Mouse (Mus musculus) ovary, adult 18-20 months (tissue): ENCODE results near the gene Gm48552.

Experiments used
- DNase-seq: peaks from one replicate; pipeline ENCODE4 v3.0.0; 2022; ENCODE audit warnings: low spot score, mixed read lengths

The Gm48552 gene

DNA sequence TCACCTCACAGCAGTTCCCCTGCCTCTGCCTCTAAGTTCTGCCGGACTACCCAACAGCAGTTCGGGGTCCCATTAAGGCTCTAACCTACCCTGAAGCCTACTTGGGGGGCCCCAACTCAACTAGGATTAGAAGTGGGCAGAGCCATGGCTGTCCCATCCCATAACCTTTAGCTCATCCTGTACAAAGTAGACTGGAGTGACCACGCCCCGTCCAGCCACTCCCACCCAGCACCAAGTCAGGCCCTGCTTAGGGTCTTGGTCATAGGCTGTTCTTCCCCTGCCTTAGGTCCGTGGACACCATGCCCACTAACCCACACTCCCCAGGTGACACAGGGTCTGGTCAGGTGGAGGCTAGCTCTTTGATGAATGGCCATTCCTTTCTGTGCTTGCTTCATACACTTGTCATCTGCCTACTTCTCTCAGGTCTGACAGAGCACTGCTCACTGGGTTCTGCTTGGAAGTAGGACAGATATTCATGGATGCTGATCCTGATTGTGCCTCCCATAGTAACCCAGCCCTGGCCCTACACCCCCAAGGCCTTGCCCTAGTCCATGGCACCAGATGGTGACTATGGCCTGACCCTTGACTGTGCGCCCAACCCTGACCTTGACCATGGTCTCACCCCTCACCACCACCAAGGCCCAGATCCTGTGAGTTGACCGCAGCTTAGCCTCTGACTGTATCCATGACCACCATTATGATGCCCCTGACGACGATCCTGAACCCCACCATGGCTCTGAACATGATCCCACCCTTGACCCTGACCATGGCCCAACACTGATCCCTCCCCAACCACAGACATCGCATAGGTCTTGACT lies 30.5 kb downstream of the Gm48552 start:
- DNase-seq: peak; percentile 2

DNA sequence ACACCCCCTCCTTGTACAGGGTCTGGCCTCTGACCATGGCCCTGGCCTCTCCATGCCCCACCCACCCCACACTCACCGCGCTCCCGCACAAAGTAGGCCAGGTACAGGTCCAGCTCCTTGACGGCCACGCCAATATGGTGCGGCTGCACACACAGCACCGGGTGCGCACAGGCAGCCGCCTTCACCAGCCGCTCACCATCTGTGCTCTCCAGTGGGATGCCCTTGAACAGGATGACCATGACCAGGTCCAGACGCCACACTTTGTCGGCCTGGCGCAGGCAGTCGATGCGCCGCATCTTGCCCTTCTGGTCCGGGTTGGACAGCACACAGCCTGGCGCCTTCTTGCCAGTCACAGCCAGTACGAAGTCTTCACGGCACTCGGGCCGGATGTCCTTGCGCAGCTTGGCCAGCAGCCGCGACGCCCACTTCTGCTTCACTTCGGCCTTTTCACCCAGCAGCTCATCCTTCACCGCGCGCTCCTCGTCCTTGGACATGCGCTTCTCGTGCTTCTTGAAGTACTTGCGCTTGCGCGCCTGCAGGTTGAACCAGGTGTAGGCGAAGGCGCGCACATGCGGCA lies 31.5 kb downstream of the Gm48552 start:
- DNase-seq: peak; percentile 70

DNA sequence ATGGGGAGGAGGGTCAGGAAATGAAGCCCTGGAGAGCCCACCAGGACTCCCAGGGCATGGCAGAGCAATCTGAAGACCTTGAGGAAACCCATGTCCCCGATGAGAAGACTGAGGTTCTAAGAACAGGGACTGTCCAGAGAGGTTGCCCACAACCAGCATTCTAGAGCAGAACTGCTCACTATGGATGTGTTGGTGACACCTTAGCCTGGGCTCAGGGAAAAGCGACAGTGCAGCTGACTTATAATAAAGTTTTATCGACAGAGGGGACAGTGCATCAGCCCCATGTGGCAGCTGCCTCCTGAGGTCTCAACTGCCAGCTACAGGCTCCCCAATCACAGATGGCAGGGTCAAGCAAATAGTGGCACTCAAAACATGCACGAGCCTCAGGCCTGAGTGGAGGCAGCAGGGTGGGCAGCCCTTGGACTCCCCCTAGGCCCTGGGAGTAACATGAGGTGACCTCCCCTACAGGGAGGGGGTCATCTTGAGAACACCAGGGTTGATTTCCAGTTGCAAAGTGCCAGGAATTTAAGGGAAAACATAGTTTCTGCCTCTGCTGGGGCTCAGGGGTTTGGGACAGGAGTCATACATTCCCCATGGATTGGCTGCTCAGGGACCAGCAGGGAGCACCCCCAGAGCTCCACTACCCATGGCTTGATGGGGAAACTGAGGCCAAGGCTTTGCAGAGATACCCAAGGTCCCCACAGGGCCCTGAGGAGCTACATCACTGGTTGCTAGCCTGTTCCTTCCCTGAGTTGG lies 32.4 kb downstream of the Gm48552 start:
- peak; percentile 1 for DNase-seq

DNA sequence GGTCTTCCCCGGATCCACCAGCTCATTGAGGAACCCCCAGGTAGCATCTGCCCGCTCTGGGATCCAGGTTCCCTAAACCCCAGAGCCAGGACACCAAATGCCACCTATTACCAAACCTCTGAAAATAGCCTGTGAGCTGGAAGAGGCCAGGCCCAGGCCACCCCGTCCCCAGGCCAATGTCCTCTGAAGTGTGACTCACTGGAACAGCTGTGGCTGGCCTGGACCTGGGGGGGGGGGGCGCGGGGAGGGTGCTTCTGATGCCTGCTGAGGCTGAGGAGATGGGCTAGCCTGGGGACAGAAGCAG lies 32.9 kb downstream of the Gm48552 start:
- no peak for DNase-seq

DNA sequence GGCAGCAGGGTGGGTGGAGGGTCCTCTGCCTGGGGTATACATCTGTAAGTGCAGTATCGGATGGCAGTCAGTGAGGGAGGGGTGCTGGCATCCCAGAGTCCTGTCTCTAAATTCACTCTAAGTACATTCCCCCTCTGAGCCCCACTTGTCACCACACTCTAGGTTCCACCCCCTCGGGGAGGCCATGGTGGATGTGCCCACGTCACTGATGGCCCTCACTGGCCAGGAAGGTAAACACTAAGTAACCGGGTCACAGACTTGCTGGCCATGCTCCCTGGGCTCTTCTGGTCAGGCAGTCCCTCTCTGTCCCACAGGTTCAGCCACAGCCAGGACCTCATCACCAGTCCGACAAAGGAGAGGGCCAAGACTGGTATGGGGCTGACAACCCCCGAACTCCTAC lies 33.4 kb downstream of the Gm48552 start:
- DNase-seq: no peak

DNA sequence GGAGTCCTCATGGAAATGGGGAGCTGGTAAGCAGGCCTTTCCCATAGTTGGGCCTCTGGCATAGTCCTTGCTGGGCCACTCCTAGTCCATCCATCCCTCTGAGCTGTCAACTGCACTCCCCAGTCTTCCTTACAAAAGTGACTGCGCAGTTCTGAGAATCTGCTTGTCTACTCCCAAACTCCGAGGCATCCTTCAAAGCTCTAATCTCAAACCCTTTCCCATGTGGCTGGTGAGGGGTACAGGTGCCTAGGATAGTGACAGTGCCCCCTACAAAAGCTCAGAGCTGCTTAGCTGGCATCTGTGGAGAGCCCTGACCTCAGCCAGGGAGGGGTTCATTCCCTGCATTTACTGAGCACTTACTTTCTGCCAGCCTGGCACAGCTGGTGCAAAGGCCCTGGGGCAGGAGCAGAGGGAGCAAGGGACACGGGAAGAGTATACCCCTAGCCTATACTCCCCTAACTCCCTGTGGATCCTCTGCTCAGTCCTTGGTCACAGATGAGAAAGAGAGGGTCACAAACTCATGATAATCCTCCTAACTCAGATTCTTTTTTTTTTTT lies 33.9 kb downstream of the Gm48552 start:
- DNase-seq: peak; percentile 1

DNA sequence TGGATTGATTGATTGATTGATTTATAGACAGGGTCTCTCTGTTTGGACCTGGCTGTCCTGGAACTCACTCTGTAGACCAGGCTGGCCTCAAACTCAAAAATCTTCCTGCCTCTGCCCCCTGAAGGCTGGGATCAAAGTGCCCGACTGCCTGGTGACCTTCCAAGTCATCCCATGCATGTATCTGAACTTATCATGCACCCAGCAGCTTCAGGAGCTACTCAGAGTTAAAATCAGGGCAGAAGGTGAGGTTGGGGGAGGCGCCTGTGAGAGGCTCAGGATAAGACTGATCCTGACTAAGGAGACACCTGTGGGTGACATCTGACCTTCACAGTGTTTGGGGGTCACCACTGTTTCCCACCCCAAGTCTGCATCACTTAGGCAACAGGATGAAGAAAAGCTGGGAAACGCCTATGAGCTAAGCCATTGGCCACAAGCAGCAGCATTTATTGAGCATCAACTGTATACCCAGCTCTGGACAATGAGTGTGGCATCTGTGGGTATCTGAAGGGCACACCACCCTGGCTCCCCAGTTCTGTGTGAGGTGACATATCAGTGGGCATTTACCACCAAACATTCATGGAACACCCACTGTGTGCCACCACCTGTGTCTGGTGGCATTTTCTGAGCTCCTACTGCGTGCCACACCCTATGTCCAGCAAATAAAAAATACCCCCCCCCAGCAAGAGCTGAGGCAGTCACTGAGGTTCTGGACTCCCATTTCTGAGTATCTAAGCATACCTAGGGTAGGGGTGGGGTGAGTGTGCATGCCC lies 34.9 kb downstream of the Gm48552 start:
- DNase-seq: no peak

DNA sequence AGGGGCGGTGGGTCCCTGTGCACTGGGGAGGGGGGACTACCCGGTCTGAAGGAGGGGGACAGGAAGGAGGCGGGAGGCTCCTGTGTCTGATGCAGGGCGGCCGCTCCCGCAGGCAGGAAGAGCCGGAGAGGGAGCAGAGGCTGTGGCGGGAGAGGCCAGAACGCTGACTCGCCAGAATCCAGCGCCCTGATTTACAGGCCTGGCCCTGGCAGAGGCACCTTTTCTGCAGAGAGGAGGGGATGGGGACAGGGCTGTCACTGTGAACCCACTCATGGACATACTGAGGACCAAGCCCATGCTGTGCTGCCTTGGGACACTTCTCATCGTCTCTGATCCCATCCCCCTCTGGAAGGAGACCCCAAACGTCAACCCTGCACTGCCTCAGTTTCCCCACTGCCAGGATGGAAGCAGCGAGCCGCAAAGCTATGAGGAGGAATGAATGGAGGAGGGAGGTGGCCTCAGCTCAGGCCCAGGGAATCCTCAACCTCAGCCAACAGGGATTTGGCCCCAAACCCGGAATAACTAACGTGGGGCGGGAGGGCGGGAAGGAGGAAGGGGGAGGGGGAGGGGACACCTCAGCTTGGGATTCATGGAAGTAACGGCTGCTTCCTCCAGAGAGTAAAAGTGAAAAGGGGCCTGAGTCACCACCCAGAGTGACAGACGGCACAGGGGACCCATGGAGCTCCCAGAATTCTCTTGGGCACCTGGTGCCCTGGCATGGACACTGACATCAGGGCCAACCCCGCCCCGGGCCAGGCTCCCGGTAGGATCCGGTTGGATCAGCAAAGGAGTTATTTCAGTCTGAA lies 35.6 kb downstream of the Gm48552 start:
- DNase-seq: peak; percentile 22

DNA sequence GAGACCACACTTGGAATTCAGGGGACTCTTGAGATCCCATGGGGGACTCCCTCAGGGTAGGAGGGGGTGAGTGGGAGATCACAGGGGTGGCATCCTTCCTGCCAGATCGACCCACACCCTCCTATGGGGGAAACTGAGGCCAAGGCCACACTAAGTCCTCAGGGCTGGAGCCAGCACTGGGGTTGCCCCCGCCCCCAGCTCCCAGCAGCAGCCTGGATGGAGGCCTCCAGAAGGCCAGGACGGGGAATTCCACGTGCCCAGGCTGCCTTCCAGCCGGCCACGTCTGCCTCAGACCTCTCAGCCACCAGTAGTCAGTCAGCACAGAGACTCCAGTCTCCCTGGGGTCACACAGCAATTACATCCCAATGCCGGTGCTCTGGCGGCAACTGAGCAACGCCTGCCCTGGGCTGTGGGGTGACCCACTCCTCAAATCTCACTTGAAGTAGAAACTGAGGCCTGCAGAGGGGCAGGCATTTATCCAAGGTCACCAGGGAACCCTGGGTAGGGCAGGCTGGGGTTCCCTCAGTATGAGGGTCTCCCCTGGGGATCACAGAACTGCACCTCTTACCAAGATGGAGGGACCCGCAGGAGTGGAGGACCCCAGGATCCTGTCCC lies 36.5 kb downstream of the Gm48552 start:
- peak; percentile 34 for DNase-seq

DNA sequence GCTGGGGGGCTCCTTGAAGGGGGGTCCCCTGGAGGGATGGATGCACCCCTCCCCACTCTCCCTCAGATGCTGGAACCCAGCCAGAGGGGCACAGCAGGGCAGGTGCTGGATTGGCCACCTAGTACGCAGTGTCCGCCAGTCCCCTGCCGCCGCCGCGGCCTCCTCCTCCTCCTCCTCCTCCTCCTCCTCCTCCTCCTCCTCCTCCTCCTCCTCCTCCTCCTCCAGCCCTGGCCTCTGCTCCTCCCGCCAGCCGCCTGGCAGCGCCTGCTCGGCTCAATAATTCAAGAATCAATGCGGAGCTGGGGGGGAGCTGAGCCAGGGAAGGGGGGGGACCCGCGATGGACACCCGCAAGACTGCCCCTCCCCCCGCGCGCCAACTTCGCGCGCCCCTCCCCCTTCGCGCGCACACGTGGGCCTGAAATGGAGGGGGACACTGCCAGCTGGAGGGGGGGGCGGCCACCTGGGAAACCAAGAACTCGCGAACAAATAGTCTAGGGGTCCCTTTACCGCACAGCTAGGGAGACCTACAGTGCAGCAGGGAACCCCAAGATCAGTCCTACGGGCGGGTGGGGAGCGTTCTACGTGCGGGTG lies 37.4 kb downstream of the Gm48552 start:
- peak; percentile 15 for DNase-seq

DNA sequence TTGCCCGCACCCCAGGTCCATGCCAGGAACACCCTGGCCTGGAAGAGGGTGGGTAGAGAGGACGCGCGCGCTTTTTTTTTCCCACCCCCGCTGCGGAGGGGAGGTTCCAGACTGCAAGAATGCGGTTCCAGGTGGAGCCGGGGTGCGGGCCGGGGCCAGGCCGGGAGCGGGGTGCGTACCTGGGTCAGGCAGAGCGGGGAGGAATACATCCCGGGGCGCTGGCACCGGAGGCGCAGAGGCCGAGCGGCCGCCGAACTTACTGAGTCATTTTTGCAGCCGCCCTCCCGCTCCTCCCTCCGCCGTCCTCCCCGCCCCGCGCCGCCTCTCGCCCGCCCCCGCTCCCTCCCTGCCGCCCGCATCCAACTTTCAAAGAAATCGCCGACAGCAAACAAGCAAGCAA lies 38.1 kb downstream of the Gm48552 start:
- DNase-seq: peak; percentile 47

DNA sequence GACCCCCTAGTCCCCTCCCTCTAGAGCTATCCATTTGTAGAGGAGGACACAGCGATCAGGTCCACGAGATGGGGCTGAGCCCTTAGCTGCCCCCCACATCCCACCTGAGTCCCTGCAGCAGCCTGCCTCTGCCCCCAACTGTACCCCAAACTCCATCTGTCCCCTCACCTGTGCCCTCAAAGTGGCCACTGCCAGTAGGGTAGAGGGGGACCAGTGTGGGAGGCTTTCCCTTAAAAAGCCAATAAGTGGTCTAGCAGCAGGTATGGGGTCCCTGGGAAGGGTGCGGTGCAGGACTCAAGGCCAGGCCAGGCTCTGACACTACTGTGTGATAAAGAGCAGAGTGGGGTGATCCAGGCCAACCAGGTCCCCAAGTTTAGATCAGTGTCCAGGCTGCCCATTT lies 38.5 kb downstream of the Gm48552 start:
- no peak for DNase-seq

DNA sequence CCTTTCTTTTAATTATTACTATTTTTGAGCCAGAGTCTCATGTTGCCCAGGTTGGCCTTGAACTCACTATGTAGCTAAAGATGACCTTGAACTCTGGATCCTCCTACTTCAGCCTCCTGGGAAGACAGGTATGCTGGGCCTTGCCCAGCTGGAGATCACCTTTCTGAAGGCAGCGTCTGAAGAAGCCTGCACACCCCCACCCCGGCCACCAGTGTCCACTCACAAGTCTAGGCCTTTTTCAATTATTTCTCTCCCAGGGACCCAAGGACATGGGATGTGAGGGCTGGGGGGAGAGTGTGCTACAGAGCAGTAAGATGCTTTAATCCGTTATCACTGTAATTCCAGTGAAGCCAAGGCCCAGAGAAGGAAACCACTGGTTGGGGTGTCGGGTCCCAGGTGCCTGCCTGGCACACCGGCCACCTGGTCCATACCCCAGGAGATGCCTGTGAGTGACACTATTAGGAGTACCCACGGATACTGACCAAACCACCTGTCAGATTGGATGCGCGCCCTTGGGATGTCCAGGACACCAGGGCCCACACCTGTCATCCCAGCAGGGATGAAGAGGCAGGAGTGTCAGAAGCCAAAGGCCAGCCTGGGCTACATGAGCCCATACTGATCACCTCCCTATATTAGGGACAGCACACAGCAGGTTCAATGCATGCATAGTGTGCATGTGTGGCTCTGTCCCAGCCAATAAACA lies 39.1 kb downstream of the Gm48552 start:
- no peak for DNase-seq

DNA sequence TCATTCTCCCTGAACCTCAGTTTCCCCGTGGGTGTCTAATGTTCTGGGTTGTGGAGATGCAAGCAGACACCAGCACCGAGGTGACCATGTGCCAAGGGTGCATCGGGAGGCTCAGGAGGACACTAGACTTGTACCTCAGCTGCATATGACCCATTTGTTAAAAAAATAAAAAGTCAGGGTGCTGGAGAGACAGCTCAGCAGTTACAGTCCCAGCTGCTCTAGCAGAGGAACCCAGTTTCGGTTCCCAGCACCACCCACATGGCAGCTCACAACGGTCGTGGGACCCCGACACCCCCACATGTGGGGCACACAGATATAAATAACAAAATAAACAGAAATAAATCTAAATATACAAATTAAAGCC lies 39.7 kb downstream of the Gm48552 start:
- peak; percentile 13 for DNase-seq

DNA sequence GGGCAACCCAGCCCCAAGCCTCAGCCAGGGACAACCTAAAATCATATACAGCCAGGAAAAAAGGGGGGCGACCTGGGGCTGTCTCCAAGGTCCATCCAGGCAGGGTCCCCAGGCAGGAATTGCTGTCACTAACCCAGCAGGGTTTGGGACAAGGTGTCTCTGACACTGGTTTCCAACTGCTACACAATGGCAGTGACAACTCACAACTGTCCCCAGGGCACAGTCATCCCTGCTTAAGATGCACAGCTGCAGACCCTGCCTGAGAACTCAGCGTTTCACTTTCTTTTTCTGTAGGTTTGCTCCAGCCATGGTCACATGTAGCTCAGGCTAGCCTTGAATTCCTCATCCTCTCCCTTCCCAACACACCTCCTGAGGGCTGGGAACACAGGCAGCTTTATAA lies 40.3 kb downstream of the Gm48552 start:
- no peak for DNase-seq

DNA sequence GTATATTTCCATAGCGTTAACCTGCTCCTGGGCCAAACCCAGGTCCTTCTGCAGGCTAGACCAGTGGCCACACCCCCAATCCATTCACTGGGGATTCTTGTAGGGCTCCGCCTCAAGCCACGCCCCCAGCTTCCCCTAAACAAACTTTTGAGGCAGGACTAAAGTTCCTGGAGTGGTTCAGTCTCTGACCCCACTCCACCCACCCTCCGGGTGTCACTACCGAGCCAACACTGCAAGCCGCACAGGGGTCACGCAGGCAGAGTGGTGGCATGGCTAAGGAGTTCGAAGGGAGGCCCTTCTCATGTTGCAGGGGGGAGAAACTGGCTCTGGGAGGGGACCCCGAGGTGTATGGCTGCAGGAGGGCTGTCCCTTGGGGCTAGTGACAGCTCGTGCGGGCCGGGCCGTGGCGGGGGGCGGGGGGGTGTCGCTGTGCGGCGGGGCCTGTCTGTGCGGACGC lies 40.8 kb downstream of the Gm48552 start:
- peak; percentile 80 for DNase-seq

DNA sequence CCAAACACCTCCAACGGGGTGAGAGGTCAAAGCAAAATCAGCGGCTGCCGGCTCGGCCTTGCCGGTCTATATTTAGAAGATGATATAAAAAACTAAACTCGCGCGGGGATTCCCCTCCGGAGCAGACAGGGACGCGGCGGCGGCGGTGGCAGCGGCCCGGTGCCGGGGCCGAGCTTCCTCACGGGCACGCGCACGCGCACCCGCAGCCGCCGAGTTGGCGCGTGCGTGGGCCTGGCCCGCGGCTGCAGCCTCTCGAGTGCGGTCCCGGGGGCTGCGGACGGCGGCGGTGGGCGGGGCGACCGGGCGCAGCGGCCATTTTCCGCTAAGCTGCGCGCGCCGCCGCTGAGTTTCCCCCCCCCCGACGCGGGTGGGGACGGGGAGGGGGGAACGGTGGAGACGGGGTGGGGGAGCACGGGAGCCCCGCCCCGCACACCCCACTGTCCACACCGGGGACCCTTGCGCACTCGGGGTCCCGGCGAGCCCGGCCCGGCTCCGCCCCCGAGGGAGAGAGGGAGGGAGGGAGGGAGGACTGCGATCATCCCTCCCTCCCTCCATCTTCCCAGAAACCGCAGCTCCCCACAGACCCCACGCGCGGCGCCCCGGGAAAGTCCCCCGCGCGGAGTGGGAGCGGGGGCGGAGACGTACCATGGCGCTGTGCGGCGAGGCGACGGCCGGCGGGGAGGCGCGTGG lies 41.5 kb downstream of the Gm48552 start:
- peak; percentile 73 for DNase-seq

DNA sequence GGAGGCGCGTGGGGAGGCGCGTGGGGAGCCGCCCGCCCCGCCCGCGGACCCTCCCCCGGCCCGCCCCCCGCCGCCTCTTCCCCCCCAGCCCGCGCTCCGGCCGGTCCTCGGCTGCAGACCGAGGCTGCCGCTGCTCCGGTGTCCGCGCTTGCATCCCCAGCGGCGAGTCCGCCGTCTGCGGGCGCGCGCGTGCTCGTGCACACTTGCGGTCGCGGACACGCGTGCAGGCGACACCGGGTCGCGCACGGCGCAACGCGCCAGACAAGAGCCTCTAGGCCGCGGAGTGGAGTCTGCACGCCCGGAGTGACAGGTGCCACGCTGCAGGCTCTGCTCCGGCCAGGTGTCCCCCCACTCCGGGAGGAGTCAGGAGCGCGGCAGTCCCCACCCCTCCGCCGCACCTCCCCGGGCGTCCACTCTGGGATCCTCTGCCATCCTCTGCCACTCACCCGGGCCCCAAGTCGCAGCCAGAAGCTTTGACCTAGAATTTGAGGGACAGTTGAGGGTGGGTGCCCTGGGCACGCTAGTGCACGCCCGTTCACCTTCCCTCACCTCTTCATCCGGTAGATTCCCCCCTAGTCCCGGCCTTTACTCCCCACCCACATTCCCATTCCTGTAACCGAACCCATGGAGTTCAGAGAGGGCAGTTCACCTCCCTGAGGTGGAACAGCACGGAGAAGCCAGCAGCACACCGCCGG lies 42.2 kb downstream of the Gm48552 start:
- DNase-seq: peak; percentile 43
